Mouse (Mus musculus) forebrain, embryonic 13.5 days (tissue): ENCODE data around the gene Emx1. TPM values are rescaled to one million over a fixed set of nuclear protein-coding genes. Genes with fewer than 3 reads are reported as not detected.

Experiments used
- ATAC-seq: fragments of 200-750 bp; cut with Nextera tagmentation; 2 replicates; pipeline ENCODE4 v1.8.0; 2017
- H3K27ac ChIP-seq: fragments of 300-500 bp; sonication (generic); 2 replicates; pipeline ENCODE4 v1.5.1; 2015; ENCODE audit warnings: inconsistent platforms, mild to moderate bottlenecking, moderate library complexity
- H3K27me3 ChIP-seq: fragments of 300-500 bp; sonication (generic); 2 replicates; pipeline ENCODE4 v1.6.1; 2015; ENCODE audit warnings: mild to moderate bottlenecking, inconsistent platforms
- H3K36me3 ChIP-seq: fragments of 300-500 bp; sonication (generic); 2 replicates; pipeline ENCODE4 v1.6.1; 2015; ENCODE audit warnings: mild to moderate bottlenecking, inconsistent platforms; ENCODE audit not compliant: poor library complexity, severe bottlenecking
- H3K4me1 ChIP-seq: fragments of 300-500 bp; sonication (generic); 2 replicates; pipeline ENCODE4 v1.6.1; 2015; ENCODE audit warnings: inconsistent platforms
- H3K4me2 ChIP-seq: fragments of 300-500 bp; sonication (generic); 2 replicates; pipeline ENCODE4 v1.6.1; 2015; ENCODE audit warnings: inconsistent platforms, mild to moderate bottlenecking, moderate library complexity
- H3K4me3 ChIP-seq: fragments of 300-500 bp; sonication (generic); 2 replicates; pipeline ENCODE4 v1.5.1; 2015; ENCODE audit warnings: mild to moderate bottlenecking, inconsistent platforms
- H3K9ac ChIP-seq: fragments of 300-500 bp; sonication (generic); 2 replicates; pipeline ENCODE4 v1.6.1; 2015; ENCODE audit warnings: mild to moderate bottlenecking, inconsistent platforms
- H3K9me3 ChIP-seq: fragments of 300-500 bp; sonication (generic); replicated peaks from 2 replicates; pipeline ENCODE4 v1.6.1; 2016; ENCODE audit warnings: inconsistent platforms
- WGBS: fragments of 180-500 bp; shearing (Covaris S2); methylation state at CpG from one replicate; pipeline ENCODE4 v1.1.7; 2015; 5-methylcytosine and 5-hydroxymethylcytosine counted together
- polyA plus RNA-seq: library from polyadenylated mRNA; unstranded; fragments of >200 nt; fragmentation: Nextera tagmentation; extraction: Ambion mirVana; gene quantifications from 2 replicates; pipeline ENCODE4 v1.2.1, GENCODE M21; 2015

Gene Emx1
- polyA plus RNA-seq, 1 experiment from 2014 or later: 83.4 TPM

GRCm38 (mm10) chr6:85191751-85192440 lies 4.7 kb downstream of the Emx1 start:
- peak overlapping the region; percentile 96 for H3K9ac ChIP-seq
- no peaks in the 10 kb centered on the region for H3K9me3 ChIP-seq
- H3K36me3 ChIP-seq: peaks cover 8% of the 10 kb centered on the region
- peak overlapping the region; percentile 65 for H3K4me2 ChIP-seq
- WGBS: 17% methylated on average over 9 of the region's 9 CpGs
- H3K27me3 ChIP-seq: peaks cover 74% of the 10 kb centered on the region
- H3K4me3 ChIP-seq: peak overlapping the region; percentile 77
- peak overlapping the region; percentile 38; the same call in 1 of the 2 replicates for H3K27ac ChIP-seq
- H3K4me1 ChIP-seq: peaks cover 80% of the 10 kb centered on the region
- no peak for ATAC-seq

- H3K9me3 ChIP-seq: no peaks in the 10 kb centered on the region
- peak overlapping the region; percentile 65 for H3K4me2 ChIP-seq
- H3K4me1 ChIP-seq: peaks cover 78% of the 10 kb centered on the region
- H3K4me3 ChIP-seq: peak overlapping the region; percentile 77
- H3K9ac ChIP-seq: peak overlapping the region; percentile 96
- peaks cover 71% of the 10 kb centered on the region for H3K27me3 ChIP-seq
- peaks cover 21% of the 10 kb centered on the region for H3K36me3 ChIP-seq
- 5% methylated on average over 29 of the region's 29 CpGs for WGBS
- H3K27ac ChIP-seq: peak overlapping the region; percentile 73
- ATAC-seq: peak; percentile 34
Measured at GRCm38 (mm10) chr6:85193381-85194318, 6.4 kb downstream of the Emx1 start.

DNA sequence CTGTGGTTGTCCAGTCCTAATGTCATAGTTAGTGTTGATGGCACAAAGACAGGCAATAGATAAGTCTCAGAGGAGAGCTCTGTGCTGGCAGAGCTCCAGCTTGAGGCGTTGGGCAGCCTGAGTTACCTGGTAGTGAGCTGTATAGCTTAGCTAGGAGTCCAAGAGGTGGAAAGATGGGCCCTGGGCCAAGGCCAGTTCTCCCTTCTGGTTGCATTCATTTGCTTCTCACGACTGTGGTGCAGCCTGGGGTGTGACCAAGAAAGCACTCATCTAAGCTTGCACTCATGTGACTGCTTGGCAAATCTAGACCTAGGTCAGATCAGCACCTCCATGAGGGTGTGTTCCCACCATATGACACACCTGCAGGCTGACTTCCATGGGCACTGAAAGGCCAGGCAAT lies 10.7 kb downstream of the Emx1 start:
- H3K9ac ChIP-seq: no peak overlapping the region
- H3K27ac ChIP-seq: no peak overlapping the region
- WGBS: 49% methylated on average over 2 of the region's 2 CpGs
- H3K4me3 ChIP-seq: no peak overlapping the region
- ATAC-seq: 0 out of 2 replicates have a peak, but pooled peaks have one; percentile 24
- H3K27me3 ChIP-seq: peaks cover 38% of the 10 kb centered on the region
- H3K9me3 ChIP-seq: no peaks in the 10 kb centered on the region
- H3K36me3 ChIP-seq: peaks cover 48% of the 10 kb centered on the region
- peaks cover 66% of the 10 kb centered on the region for H3K4me1 ChIP-seq
- no peak overlapping the region for H3K4me2 ChIP-seq

GRCm38 (mm10) chr6:85206182-85206938 lies 19.1 kb downstream of the Emx1 start:
- no peak; the same call in 1 of the 2 replicates for ATAC-seq
- peak overlapping the region; percentile 12; the same call in 1 of the 2 replicates for H3K9ac ChIP-seq
- 35% methylated on average over 16 of the region's 16 CpGs for WGBS
- peaks cover 47% of the 10 kb centered on the region for H3K36me3 ChIP-seq
- no peak overlapping the region for H3K4me3 ChIP-seq
- H3K4me1 ChIP-seq: peaks cover 42% of the 10 kb centered on the region
- peak overlapping the region; percentile 74 for H3K27ac ChIP-seq
- no peak overlapping the region for H3K4me2 ChIP-seq
- H3K9me3 ChIP-seq: no peaks in the 10 kb centered on the region
- H3K27me3 ChIP-seq: no peaks in the 10 kb centered on the region

- Histone ChIP-seq H3K4me2 (no peak overlapping the region), H3K4me3 (no peak overlapping the region), H3K9me3 (no peaks in the 10 kb centered on the region), H3K27ac (peak overlapping the region; percentile 74), H3K36me3 (peaks cover 41% of the 10 kb centered on the region), H3K9ac (peak overlapping the region; percentile 12; the same call in 1 of the 2 replicates), H3K27me3 (no peaks in the 10 kb centered on the region), H3K4me1 (peaks cover 36% of the 10 kb centered on the region)
- ATAC-seq: peak; percentile 82
- 45% methylated on average over 15 of the region's 15 CpGs for WGBS
Measured at GRCm38 (mm10) chr6:85206939-85207285, 19.7 kb downstream of the Emx1 start.

- no peak for ATAC-seq
- peaks cover 37% of the 10 kb centered on the region for H3K36me3 ChIP-seq
- H3K9ac ChIP-seq: no peak overlapping the region
- peak overlapping the region; percentile 74 for H3K27ac ChIP-seq
- H3K27me3 ChIP-seq: no peaks in the 10 kb centered on the region
- WGBS: 80% methylated on average over 5 of the region's 5 CpGs
- no peak overlapping the region for H3K4me3 ChIP-seq
- H3K4me1 ChIP-seq: peaks cover 32% of the 10 kb centered on the region
- H3K9me3 ChIP-seq: no peaks in the 10 kb centered on the region
- no peak overlapping the region for H3K4me2 ChIP-seq
Measured at GRCm38 (mm10) chr6:85207345-85207744, 20.1 kb downstream of the Emx1 start.

- WGBS: 77% methylated on average over 9 of the region's 9 CpGs
- Histone ChIP-seq H3K4me3 (no peak overlapping the region), H3K9ac (no peak overlapping the region), H3K4me1 (peaks cover 29% of the 10 kb centered on the region), H3K36me3 (peaks cover 17% of the 10 kb centered on the region; the same call in 1 of the 2 replicates), H3K27me3 (no peaks in the 10 kb centered on the region), H3K9me3 (no peaks in the 10 kb centered on the region), H3K4me2 (no peak overlapping the region), H3K27ac (peak overlapping the region; percentile 27; the same call in 1 of the 2 replicates)
- ATAC-seq: no peak
Measured at GRCm38 (mm10) chr6:85209226-85209967, 22.2 kb downstream of the Emx1 start.

- Histone ChIP-seq H3K4me3 (no peak overlapping the region), H3K27me3 (no peaks in the 10 kb centered on the region), H3K9me3 (no peaks in the 10 kb centered on the region), H3K4me2 (no peak overlapping the region), H3K9ac (no peak overlapping the region), H3K36me3 (peaks cover 8% of the 10 kb centered on the region; the same call in 1 of the 2 replicates), H3K4me1 (peaks cover 35% of the 10 kb centered on the region), H3K27ac (no peak overlapping the region)
- ATAC-seq: no peak
- 32% methylated on average over 1 of the region's 1 CpGs for whole genome bisulfite sequencing
Measured at GRCm38 (mm10) chr6:85210686-85211085, 23.4 kb downstream of the Emx1 start.

GRCm38 (mm10) chr6:85218251-85218650 lies 31.0 kb downstream of the Emx1 start:
- Histone ChIP-seq H3K27me3 (no peaks in the 10 kb centered on the region), H3K4me3 (no peak overlapping the region), H3K4me1 (peaks cover 58% of the 10 kb centered on the region), H3K4me2 (no peak overlapping the region), H3K36me3 (0 out of 2 replicates have a peak, but pooled peaks cover 3% of the 10 kb centered on the region), H3K27ac (no peak overlapping the region; the same call in 1 of the 2 replicates), H3K9ac (no peak overlapping the region), H3K9me3 (no peaks in the 10 kb centered on the region)
- WGBS: 58% methylated on average over 4 of the region's 4 CpGs
- ATAC-seq: peak; percentile 72

DNA sequence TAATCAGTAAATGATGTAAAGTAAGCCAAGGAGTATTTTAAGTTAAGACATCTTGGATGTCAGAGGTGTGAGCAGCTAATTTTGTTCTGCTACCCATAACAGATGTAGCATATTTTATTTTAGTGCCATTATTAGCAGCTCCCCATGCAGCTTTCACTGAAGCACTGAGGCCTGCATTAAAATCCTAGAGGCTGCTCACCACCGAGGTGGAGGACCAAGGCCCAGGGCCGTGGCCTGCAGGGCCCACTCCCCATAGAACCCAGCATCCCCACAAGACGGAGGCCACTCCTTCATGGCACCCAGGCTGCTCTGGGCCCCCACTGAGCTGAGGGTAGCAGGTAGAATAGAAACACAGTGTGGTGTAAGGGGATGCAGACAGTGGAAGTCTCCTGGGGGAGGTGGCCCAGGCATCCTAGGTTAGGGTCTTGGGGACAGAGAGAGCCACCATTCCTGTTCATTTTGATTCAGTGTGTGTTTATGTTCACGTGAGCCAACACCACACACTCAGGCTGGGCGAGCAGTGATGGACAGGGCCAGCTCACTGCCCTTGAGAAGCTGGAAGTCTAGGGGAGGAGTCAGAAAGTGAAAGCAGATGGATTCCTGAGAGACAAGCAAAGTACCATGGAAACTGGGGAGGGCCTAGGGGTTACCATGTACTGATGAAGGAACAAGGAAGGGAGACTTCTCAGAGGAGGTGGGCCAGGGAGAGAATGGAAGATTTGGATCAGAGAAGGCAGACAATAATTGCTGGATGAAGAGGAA lies 31.6 kb downstream of the Emx1 start:
- H3K27me3 ChIP-seq: no peaks in the 10 kb centered on the region
- WGBS: 29% methylated on average over 5 of the region's 5 CpGs
- no peaks in the 10 kb centered on the region for H3K9me3 ChIP-seq
- H3K9ac ChIP-seq: peak overlapping the region; percentile 45; the same call in 1 of the 2 replicates
- peak overlapping the region; percentile 89 for H3K27ac ChIP-seq
- ATAC-seq: peak; percentile 50
- no peak overlapping the region for H3K4me3 ChIP-seq
- peaks cover 65% of the 10 kb centered on the region for H3K4me1 ChIP-seq
- H3K4me2 ChIP-seq: peak overlapping the region; percentile 8
- 0 out of 2 replicates have a peak, but pooled peaks cover 3% of the 10 kb centered on the region for H3K36me3 ChIP-seq
